Mouse (Mus musculus): ENCODE measurements around the gene Wdr47. TPM values are rescaled to one million over a fixed set of nuclear protein-coding genes. Genes with fewer than 3 reads are reported as not detected.

Gene Wdr47
- 7.1 and 8.7 TPM in 2 replicates for polyA plus RNA-seq (2012; rRNA removed; ENCODE audit: low replicate concordance)

DNA sequence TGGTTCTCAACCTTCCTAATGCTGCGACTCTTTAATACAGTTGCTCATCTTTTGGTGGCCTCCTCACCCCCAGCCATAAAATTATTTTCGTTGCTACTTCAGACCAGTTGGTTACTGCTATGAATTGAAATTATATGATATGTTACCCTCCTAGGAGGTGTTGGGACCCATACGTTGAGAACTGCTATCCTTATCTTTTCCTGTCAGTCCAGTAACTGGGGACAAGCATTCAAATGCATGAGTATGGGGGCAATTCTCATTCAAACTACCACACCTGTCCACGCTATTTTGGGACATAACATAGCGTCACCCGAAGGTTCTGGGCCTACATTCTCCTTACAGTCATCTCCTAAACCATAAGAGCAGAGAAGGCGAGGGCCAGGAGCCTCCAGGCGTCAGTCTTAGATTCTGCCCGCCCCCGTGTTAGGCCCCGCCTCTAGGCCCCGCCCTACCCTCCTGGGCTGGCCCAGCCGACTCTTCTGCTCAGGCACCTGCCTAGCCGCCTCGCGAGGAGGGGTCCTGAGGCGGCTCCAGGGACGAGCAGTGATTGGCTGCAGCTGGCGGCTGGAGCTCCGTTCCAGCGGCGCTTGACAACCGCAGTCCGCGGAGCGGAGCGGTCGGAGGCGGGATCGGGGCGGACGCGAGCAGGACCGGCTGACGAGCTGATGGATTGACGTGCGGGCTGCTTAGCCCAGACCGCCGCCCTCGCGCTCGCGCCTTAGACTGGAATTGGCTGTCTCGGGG lies at the start of gene Wdr47:
Gene Wdr47 (plus strand): TSS at position 494 of the 744 bp plus-strand sequence.

DNA sequence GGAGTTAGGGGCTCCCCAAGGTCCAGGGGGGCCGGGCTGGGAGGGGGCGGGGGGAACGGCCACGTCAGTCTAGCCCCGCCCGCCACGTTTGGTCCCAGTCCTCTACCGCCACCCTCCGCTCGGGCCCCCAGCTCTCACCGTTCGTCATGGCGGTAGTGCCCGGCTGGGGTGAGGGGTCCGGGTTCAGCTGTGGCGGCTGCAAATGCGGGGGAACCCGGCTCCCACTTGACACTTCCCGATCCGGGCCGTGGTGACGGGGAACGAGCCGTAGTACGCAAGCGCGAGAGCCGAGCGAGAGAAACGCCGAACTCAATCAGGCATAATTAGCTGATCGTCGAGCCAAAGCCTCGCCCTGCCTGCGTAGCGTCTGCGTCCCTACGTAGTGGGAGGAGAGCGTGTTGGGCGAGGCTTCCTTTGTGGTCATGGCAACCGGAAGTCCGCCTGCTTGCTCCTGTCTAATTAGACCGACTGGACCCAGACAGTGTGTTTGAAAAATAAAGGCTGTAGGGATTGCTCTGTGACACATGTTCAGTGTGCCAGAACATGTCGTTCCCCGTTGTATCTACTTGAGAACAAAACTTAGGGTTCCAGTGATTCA lies 28.8 kb upstream of the Wdr47 start, which contains the start of gene Tmem167b:
Gene Tmem167b (minus strand): TSS at position 334 of the 598 bp plus-strand sequence.

DNA sequence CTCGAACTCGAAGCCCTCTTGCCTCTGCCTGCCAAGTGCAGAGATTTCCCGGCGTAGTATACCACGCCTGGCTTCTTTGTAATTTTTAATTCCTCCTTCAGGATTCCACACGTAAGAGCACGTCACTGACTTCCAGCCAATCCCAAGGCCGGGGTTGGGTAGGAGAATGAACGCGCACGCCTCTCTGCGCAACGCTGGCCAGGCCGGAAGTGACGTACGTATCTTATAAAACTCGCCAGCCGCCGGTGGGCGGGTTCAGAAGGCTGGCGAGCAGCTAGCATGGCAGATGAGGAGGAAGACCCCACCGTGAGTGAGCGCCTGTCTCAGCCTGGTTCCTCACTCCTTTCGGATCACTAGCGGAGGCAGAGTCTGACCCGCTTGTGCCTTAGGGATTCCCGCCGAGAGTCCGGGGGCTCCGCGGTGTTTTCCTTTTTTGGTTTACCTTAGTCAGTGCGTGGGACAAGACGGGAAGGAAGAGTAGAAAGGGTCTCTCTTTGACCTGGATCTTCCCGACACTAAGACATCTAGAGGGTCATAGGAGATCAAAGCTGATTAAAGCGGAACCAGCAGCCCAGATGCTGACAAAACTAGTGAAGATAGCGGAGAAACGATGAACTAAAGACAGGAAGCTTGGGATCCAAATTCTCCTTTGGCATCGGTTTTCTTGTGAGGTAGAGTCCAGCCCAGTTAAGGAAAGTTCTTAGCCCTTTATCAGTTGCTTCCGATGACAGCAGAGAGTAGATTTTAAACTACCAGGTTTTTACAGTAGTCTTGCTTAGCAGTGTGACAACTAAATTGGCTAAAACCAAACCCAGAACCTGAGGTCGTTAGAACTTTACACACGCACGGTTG lies 19.4 kb upstream of the Wdr47 start, which contains the start of gene Taf13:
Gene Taf13 (plus strand): TSS at position 256 of the 852 bp plus-strand sequence.

DNA sequence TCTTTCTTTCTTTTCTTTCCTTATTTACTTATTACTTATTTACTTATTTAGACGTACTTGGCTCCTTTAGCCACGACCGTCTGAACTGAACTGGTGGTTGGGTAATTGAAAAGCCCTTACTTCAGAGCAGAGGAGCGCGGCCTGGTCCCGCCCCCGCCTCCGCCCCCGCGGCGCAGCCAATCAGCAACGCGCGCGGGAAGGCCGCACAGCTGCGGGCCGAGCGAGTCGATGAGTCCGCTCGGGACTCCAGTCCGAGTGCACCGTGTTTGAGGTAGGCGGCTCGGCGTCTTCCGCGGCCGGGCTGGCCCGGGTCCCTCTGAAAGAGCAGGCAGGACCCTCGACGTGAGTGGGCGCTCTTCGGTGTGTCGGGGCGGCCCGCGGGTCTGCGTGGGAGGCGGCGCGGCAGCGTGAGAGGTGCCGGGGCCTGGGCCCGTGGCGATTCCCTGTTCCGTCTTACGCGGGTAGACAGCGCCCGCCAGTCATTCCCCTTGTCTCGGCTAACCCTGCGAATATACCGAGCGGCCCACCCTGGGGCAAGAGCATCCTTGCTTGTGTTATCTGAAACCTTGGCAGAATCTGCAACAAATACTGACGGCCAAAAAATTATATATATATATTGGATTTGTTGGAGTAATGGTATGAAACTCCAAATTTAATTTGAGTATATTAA lies 62.8 kb downstream of the Wdr47 start, which contains the start of gene Clcc1:
Gene Clcc1 (plus strand): TSS at position 204 of the 670 bp plus-strand sequence.

Other genes with a start within 250 kb of the Wdr47 start
- not detected in 2 replicates for gene Mybphl, start 226.4 kb upstream of the Wdr47 start, polyA plus RNA-seq (2012; rRNA removed; ENCODE audit: low replicate concordance)
- 1.1 and 5.4 TPM in 2 replicates for gene Psrc1, start 207.4 kb upstream of the Wdr47 start, polyA plus RNA-seq (2012; rRNA removed; ENCODE audit: low replicate concordance)
- gene Celsr2, start 175.7 kb upstream of the Wdr47 start, polyA plus RNA-seq (2012; rRNA removed; ENCODE audit: low replicate concordance) = 5.4 and 20.9 TPM in 2 replicates
- 41.3 and 52.4 TPM in 2 replicates for gene Sars, start 146.1 kb upstream of the Wdr47 start, polyA plus RNA-seq (2012; rRNA removed; ENCODE audit: low replicate concordance)
- gene 1700013F07Rik, start 57.1 kb upstream of the Wdr47 start, polyA plus RNA-seq (2012; rRNA removed; ENCODE audit: low replicate concordance) = 0.29 and 0.37 TPM in 2 replicates
- gene 5330417C22Rik, start 54.7 kb upstream of the Wdr47 start, polyA plus RNA-seq (2012; rRNA removed; ENCODE audit: low replicate concordance) = 0.04 and 1.9 TPM in 2 replicates
- 6.8 and 10.8 TPM in 2 replicates for gene Tmem167b, start 28.8 kb upstream of the Wdr47 start, polyA plus RNA-seq (2012; rRNA removed; ENCODE audit: low replicate concordance)
- gene Taf13, start 19.6 kb upstream of the Wdr47 start, polyA plus RNA-seq (2012; rRNA removed; ENCODE audit: low replicate concordance) = 3.9 and 7.2 TPM in 2 replicates
- gene Clcc1, start 62.6 kb downstream of the Wdr47 start, polyA plus RNA-seq (2012; rRNA removed; ENCODE audit: low replicate concordance) = 28.8 and 47.1 TPM in 2 replicates
- gene Gpsm2, start 131.0 kb downstream of the Wdr47 start, polyA plus RNA-seq (2012; rRNA removed; ENCODE audit: low replicate concordance) = 1.9 and 18.5 TPM in 2 replicates
- gene Aknad1, start 148.4 kb downstream of the Wdr47 start, polyA plus RNA-seq (2012; rRNA removed; ENCODE audit: low replicate concordance) = 0.09 and 0.42 TPM in 2 replicates
- gene Stxbp3, start 249.2 kb downstream of the Wdr47 start, polyA plus RNA-seq (2012; rRNA removed; ENCODE audit: low replicate concordance) = 15.4 and 16.0 TPM in 2 replicates

Data from subcutaneous adipose tissue, adult 2 months (tissue).